Mouse (Mus musculus) forebrain, embryonic 11.5 days (tissue): ENCODE data around the gene Extl1. TPM values are rescaled to one million over a fixed set of nuclear protein-coding genes. Genes with fewer than 3 reads are reported as not detected.

Experiments
- ATAC-seq: fragments of 200-750 bp; cut with Nextera tagmentation; replicated peaks from 2 replicates; pipeline ENCODE4 v1.8.0; 2017; ENCODE audit warnings: moderate TSS enrichment; ENCODE audit not compliant: low FRiP score
- DNase-seq: peaks from one replicate; pipeline ENCODE4 v3.0.0-alpha.2; 2017; ENCODE audit warnings: low spot score
- H3K27ac ChIP-seq: fragments of 300-500 bp; sonication (generic); 2 replicates; pipeline ENCODE4 v1.5.1; 2014; ENCODE audit warnings: low read depth, low read length
- H3K27me3 ChIP-seq: fragments of 300-500 bp; sonication (generic); 2 replicates; pipeline ENCODE4 v1.6.1; 2014; ENCODE audit warnings: mild to moderate bottlenecking, low read length, mixed read lengths; ENCODE audit not compliant: control insufficient read depth, insufficient read depth
- H3K36me3 ChIP-seq: fragments of 300-500 bp; sonication (generic); 2 replicates; pipeline ENCODE4 v1.6.1; 2014; ENCODE audit warnings: mild to moderate bottlenecking, low read length, moderate library complexity, mixed read lengths; ENCODE audit not compliant: control insufficient read depth, insufficient read depth
- H3K4me1 ChIP-seq: fragments of 300-500 bp; sonication (generic); replicated peaks from 2 replicates; pipeline ENCODE4 v1.6.1; 2014; ENCODE audit warnings: low read length, mixed read lengths; ENCODE audit not compliant: control insufficient read depth, insufficient read depth
- H3K4me2 ChIP-seq: fragments of 300-500 bp; sonication (generic); 2 replicates; pipeline ENCODE4 v1.6.1; 2014; ENCODE audit warnings: low read depth, mild to moderate bottlenecking, low read length, moderate library complexity, mixed read lengths; ENCODE audit not compliant: severe bottlenecking
- H3K4me3 ChIP-seq: fragments of 300-500 bp; sonication (generic); 2 replicates; pipeline ENCODE4 v1.5.1; 2014; ENCODE audit warnings: low read depth, low read length
- H3K9ac ChIP-seq: fragments of 300-500 bp; sonication (generic); 2 replicates; pipeline ENCODE4 v1.6.1; 2014; ENCODE audit warnings: low read length
- H3K9me3 ChIP-seq: fragments of 300-500 bp; sonication (generic); 2 replicates; pipeline ENCODE4 v1.6.1; 2016; ENCODE audit warnings: low read length, mixed read lengths; ENCODE audit not compliant: control insufficient read depth
- WGBS: fragments of 180-500 bp; shearing (Covaris S2); extraction: QIAGEN DNeasy Blood & Tissue Kit; methylation state at CpG from one replicate; pipeline ENCODE4 v1.1.7; 2014; 5-methylcytosine and 5-hydroxymethylcytosine counted together
- polyA plus RNA-seq: library from polyadenylated mRNA; unstranded; fragments of >200 nt; fragmentation: Nextera tagmentation; extraction: Ambion mirVana; gene quantifications from 2 replicates; pipeline ENCODE4 v1.2.1, GENCODE M21; 2014

Gene Extl1
- polyA plus RNA-seq, 1 experiment from 2014 or later = 0.15 TPM

DNA sequence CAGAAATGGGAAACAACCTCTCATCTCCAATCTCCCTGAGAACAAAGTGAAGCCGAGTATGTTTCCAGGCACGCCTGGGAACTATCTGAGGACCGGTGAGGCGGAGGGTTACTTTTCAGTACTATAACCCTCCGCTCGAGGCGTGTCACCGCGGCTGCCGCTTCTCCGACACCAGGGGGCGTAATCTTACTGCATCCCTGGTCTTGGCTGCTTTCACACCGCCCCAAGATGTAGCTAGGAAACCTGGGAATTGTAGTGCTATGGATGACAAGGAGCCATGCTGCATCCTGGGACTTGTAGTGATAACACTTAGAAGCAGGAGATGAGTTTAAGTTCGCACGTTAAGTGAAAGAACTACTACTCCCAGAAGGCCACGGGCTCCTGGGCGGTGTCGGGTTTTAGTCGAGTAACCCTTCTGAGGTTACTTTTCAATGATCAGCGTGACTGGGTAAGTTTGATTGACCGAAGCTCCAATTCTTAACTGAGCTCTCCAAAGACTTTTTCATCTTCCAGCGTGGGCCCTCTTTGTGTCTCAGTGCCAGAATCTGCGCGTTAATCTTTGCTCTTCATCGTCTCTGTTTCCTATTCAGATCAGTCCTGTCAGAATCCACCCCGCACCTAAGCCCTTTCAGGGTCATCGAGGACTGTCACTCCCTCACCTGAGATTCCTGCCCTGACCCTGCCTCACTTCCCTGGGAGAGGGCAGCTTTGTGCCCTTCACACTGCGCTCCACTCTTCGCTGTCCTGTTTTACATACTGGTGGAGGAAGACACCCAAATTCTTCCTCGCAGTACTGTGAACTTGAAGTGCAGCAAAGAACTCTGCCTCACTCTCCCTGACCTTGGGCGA lies 12.6 kb upstream of the Extl1 start, which contains the start of gene Pafah2:
TSS of gene Pafah2 (plus strand) at position 344 of the 849 bp plus-strand sequence.
- WGBS = 1% methylated on average over 31 of the region's 31 CpGs

DNA sequence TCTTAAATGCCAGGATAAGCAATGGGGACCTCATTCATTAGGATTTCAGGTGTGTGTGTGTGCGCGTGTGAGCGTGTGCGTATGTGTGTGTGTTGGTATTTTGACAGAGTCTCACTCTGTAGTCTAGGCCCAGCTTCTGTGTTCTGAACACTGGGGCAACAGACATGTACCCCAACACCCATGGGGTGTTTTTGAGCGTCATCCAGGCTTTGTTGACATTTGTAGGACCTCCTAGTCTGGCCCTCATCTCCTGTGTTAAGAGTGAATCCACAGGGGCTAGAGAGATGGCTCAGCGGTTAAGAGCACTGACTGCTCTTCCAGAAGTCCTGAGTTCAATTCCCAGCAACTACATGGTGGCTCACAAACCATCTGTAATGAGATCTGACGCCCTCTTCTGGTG lies 11.5 kb upstream of the Extl1 start:
- no peak overlapping the region for H3K27ac ChIP-seq
- no peak overlapping the region for H3K4me2 ChIP-seq
- WGBS = 93% methylated on average over 7 of the region's 7 CpGs

More for the DNA sequence above, 12.6 kb upstream of the Extl1 start, which contains the start of gene Pafah2:
- peak; percentile 95 for DNase-seq
- H3K36me3 ChIP-seq = no peaks in the 10 kb centered on the region
- peak within 1 kb of the TSS; percentile 66 for H3K9ac ChIP-seq
- peak; percentile 96 for ATAC-seq
- peak within 1 kb of the TSS; percentile 47 for H3K4me3 ChIP-seq
- H3K27me3 ChIP-seq = no peaks in the 10 kb centered on the region
- peak within 1 kb of the TSS; percentile 83 for H3K4me2 ChIP-seq
- H3K27ac ChIP-seq = no peak within 1 kb of the TSS
- peaks cover 9% of the 10 kb centered on the region for H3K4me1 ChIP-seq
- peaks cover 2% of the 10 kb centered on the region; the same call in 1 of the 2 replicates for H3K9me3 ChIP-seq

DNA sequence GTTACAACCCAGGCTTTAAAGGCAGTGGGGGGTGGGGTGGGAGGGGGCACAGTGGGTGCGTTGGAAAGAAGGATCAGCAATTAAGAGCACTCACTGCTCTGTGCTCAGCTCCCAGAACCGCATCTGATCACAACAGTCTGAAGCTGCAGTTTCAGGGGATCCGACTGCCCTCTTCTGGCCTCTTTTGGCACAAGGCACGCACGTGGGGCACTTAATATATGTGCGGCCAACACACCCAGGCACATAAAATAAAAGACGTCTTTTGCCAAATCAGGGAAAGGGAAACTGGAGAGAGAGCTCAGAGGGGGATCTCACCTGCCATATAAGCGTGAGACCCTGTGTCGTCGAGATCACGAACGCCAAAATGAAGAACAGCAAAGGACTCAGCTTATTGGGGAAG lies 9.4 kb upstream of the Extl1 start:
- DNase-seq = peak; percentile 68
- 0 out of 2 replicates have a peak, but pooled peaks have one; percentile 11 for ATAC-seq
- Histone ChIP-seq H3K27me3 (no peaks in the 10 kb centered on the region), H3K4me2 (no peak overlapping the region), H3K4me1 (peaks cover 5% of the 10 kb centered on the region), H3K9me3 (peaks cover 2% of the 10 kb centered on the region; the same call in 1 of the 2 replicates), H3K36me3 (no peaks in the 10 kb centered on the region), H3K27ac (no peak overlapping the region), H3K9ac (no peak overlapping the region), H3K4me3 (no peak overlapping the region)
- WGBS = 24% methylated on average over 12 of the region's 12 CpGs

More for the DNA sequence above, 11.5 kb upstream of the Extl1 start:
- Histone ChIP-seq H3K9me3 (peaks cover 2% of the 10 kb centered on the region; the same call in 1 of the 2 replicates), H3K9ac (no peak overlapping the region), H3K36me3 (no peaks in the 10 kb centered on the region), H3K27me3 (no peaks in the 10 kb centered on the region), H3K4me3 (no peak overlapping the region), H3K4me1 (peaks cover 5% of the 10 kb centered on the region)
- DNase-seq (no peak), ATAC-seq (no peak)

DNA sequence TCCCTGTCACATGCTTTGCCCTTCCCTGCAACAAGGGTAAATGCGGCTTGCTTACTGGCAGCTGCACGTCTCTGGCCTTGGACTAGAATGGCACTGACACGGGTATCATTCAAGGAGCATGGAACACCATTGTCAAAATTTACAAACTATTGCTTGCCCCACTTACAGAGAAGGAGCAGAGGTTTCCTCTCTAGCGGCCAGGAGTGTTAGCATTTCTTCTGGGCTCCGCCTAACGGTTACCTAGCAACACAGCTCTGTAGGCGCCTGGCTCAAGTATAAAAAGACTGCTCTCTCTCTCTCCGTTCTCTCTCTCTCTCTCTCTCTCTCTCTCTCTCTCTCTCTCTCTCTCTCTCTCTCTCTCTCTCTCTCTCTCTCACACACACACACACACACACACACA lies 8.9 kb upstream of the Extl1 start:
- Histone ChIP-seq H3K4me2 (0 out of 2 replicates have a peak overlapping the region, but pooled peaks have one; percentile 3), H3K27ac (no peak overlapping the region)
- WGBS = 22% methylated on average over 8 of the region's 8 CpGs

DNA sequence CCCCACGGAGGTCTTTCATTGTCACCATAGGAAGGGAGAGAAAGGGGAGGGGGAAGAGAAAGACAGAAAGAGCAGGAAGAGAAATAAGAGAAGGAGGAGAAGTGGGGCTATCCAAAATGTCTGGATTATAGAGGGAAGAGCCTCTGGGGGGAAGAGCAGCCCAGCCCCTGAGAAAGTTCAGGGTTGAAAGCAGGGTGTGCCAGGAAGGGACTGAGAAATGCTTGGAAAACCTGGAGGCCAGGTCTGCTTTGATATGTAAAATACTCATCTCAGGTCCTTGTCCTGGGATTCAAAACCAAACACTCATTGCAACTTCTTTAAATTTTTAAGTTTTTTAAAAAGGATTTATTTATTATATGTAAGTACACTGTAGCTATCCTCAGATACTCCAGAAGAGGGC lies 8.0 kb upstream of the Extl1 start:
- DNase-seq = no peak
- ATAC-seq = no peak
- H3K9ac ChIP-seq = no peak overlapping the region
- H3K4me1 ChIP-seq = peaks cover 1% of the 10 kb centered on the region; the same call in 1 of the 2 replicates
- no peak overlapping the region for H3K27ac ChIP-seq
- no peak overlapping the region for H3K4me2 ChIP-seq
- peaks cover 2% of the 10 kb centered on the region; the same call in 1 of the 2 replicates for H3K9me3 ChIP-seq
- no peak overlapping the region for H3K4me3 ChIP-seq
- no peaks in the 10 kb centered on the region for H3K27me3 ChIP-seq
- 93% methylated on average over 1 of the region's 1 CpGs for WGBS
- H3K36me3 ChIP-seq = no peaks in the 10 kb centered on the region

More for the DNA sequence above, 8.9 kb upstream of the Extl1 start:
- Histone ChIP-seq H3K9me3 (peaks cover 2% of the 10 kb centered on the region; the same call in 1 of the 2 replicates), H3K36me3 (no peaks in the 10 kb centered on the region), H3K9ac (no peak overlapping the region), H3K27me3 (no peaks in the 10 kb centered on the region), H3K4me3 (no peak overlapping the region), H3K4me1 (peaks cover 5% of the 10 kb centered on the region)
- ATAC-seq (no peak), DNase-seq (no peak)

DNA sequence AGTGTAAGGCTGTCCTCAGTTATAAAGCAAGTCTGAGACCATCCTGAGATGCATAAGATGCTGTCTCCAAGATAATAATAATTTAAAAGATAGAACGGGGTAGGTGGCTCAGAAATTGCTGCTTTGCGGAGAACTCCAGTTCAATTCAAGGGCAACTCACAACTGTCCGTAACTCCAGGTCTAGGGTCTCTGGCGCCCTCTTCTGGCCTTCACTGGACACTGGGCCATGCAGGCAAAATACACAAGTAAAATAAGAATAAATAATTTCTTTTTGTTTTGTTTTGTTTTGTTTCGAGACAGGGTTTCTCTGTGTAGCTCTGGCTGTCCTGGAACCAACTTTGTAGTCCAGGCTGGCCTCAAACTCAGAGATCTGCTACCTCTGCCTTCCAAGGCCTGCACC lies 4.7 kb upstream of the Extl1 start:
- H3K9ac ChIP-seq = no peak overlapping the region
- peaks cover 2% of the 10 kb centered on the region; the same call in 1 of the 2 replicates for H3K9me3 ChIP-seq
- no peaks in the 10 kb centered on the region for H3K27me3 ChIP-seq
- DNase-seq (peak; percentile 84), ATAC-seq (no peak)
- no peak overlapping the region for H3K4me3 ChIP-seq
- WGBS = 26% methylated on average over 5 of the region's 5 CpGs
- no peaks in the 10 kb centered on the region; the same call in 1 of the 2 replicates for H3K4me1 ChIP-seq
- H3K36me3 ChIP-seq = no peaks in the 10 kb centered on the region
- H3K4me2 ChIP-seq = no peak overlapping the region
- H3K27ac ChIP-seq = no peak overlapping the region

DNA sequence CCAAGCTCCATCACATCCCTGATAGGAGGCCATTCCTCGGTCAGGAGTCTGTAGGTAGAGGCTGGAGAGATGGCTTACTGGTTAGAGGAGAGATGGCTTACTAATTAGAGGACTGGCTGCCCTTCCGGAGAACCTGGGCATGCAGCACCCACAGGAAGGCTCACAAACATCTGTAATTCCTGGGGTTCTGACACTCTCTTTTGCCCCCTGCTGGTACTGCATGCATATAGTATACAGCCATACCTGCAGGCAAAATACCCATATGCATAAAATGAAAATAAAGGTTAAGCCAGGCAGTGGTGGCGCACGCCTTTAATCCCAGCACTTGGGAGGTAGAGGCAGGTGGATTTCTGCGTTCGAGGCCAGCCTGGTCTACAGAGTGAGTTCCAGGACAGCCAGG lies 3.6 kb upstream of the Extl1 start:
- peaks cover 2% of the 10 kb centered on the region; the same call in 1 of the 2 replicates for H3K9me3 ChIP-seq
- H3K4me2 ChIP-seq = no peak overlapping the region
- no peak overlapping the region for H3K27ac ChIP-seq
- DNase-seq (no peak), ATAC-seq (no peak)
- H3K4me1 ChIP-seq = no peaks in the 10 kb centered on the region; the same call in 1 of the 2 replicates
- H3K9ac ChIP-seq = no peak overlapping the region
- H3K27me3 ChIP-seq = no peaks in the 10 kb centered on the region
- 75% methylated on average over 6 of the region's 6 CpGs for WGBS
- no peak overlapping the region for H3K4me3 ChIP-seq
- no peaks in the 10 kb centered on the region for H3K36me3 ChIP-seq

DNA sequence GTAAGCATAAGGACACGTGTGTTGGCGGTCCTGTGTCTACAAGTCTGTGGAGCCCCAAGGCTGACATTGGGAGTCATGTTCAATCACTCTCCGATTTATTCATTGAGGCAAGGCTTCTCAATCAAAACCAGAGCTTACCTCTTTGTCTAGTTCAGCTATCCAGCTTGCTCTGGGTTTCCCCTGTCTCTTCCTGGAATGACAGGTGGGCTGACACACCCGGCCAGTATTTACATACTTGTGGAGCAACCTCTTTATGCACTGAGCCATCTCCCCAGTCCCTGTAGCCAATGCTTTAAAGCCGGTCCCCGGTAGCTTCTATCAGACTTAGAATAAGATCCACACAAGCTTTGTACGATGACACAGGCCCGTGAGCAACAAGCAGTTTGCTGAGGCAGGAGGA lies 4.1 kb downstream of the Extl1 start:
- 85% methylated on average over 8 of the region's 8 CpGs for WGBS
- Histone ChIP-seq H3K27me3 (no peaks in the 10 kb centered on the region), H3K4me2 (no peak overlapping the region), H3K9ac (no peak overlapping the region), H3K9me3 (no peaks in the 10 kb centered on the region), H3K27ac (no peak overlapping the region), H3K36me3 (no peaks in the 10 kb centered on the region), H3K4me1 (no peaks in the 10 kb centered on the region), H3K4me3 (no peak overlapping the region)
- ATAC-seq = no peak
- no peak for DNase-seq
